Mouse (Mus musculus) embryonic fibroblast, embryonic 13.5 days (primary cell): ENCODE data around the gene Parn.

Experiments used
- CTCF ChIP-seq: IDR thresholded peaks from 2 replicates; pipeline ENCODE4 v1.5.1; 2011; ENCODE audit warnings: mild to moderate bottlenecking, control low read depth, low read length, moderate library complexity, borderline replicate concordance; ENCODE audit not compliant: insufficient read depth
- POLR2A ChIP-seq: IDR thresholded peaks from 2 replicates; pipeline ENCODE4 v1.6.1; 2011; ENCODE audit warnings: low read depth, mild to moderate bottlenecking, control low read depth, low read length, moderate library complexity

GRCm38 (mm10) chr16:13541121-13541747 lies 126.7 kb downstream of the Parn start:
- TF ChIP-seq CTCF, result no peak
- no peak for TF ChIP-seq POLR2A
